Mouse (Mus musculus) gastrocnemius, postnatal 25 days (tissue): Measurements from ENCODE around the gene Specc1. TPM values are rescaled to one million over a fixed set of nuclear protein-coding genes. Genes with fewer than 3 reads are reported as not detected.

ENCODE experiments used
- DNase-seq: peaks from one replicate; pipeline ENCODE4 v3.0.0; 2022
- total RNA-seq, 2 experiments: library from RNA; stranded (reverse); gene quantifications; 1 replicate in 1 of 2; 2 replicates in 1 of 2; pipeline ENCODE4 v1.2.3; 2021

Specc1 gene
- total RNA-seq, 2 experiments from 2014 or later, result 1.9 to 2.8 TPM

DNA sequence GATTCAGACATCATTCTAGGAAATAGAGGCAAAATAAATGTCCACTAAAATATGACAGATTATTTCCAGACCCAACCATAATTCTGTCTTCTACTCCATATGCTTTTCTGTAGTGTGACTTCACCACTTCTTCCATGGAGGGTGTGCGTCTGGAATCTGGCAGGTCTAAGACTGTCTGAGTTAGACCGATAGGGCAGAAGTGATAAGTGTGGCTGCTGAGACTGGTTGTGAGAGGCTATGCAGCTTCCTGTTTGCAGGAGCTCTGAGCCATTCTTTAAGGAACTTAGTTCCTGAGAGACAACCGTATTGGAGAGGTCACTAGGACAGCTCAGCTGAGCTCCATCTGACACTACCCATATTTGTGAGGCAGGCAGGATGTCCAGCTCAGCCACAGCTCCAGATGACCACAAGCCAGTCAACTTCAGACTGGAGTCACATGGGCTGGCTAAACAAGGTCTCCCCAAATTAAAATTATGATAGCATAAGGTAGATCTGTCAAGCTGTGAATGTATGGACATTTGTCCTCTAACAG is 146.9 kb downstream of the Specc1 start:
- DNase-seq, result no peak

DNA sequence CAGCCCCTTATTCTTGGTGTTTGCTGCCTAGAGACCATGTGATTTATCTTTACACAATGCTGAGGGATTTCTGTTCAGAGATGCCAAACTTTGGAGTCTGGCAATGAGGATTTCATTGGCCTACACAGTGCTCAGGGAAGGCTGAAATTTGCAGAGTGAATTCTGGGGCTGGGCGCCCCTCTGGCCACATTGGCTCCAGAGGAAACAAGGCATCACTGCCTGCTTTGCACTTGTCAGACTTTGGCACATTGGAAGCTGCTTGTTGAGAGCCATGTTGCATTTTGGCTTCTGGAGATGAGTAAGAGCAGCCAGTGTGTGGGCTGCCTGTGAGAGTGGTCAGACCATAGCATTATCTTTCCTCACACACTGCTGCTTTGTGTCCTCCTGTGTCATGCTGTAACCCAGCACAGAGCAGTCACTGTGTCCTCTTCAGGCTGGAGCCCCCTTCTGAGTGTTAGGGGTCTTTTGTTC is 149.9 kb downstream of the Specc1 start:
- DNase-seq, result no peak

DNA sequence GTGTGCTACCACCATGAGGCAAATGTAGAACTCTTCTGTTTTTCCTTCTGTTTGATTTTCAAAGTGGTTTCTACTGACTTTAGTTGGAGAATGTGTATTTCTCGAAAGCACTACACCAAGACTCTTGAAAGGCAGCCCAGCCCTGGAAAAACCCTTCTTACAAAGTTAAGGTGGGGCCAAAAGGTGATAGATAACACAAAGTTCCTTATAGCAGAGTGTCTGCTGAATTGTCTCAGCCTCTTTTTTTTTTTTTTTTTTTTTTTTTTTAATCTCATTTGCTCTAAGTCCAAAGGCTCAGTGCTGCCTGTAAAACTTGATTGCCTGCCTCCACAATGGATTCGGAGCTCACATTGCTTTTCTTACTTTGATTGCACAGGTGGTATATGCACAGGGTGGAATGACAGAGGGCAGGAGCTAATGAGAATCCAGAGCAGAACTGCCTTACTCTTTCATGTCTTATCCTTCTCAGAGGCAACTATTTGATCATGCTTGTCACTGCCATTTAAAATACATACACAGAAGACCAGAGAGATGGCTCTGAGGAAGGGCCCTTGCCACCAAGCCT is 150.8 kb downstream of the Specc1 start:
- no peak for DNase-seq

DNA sequence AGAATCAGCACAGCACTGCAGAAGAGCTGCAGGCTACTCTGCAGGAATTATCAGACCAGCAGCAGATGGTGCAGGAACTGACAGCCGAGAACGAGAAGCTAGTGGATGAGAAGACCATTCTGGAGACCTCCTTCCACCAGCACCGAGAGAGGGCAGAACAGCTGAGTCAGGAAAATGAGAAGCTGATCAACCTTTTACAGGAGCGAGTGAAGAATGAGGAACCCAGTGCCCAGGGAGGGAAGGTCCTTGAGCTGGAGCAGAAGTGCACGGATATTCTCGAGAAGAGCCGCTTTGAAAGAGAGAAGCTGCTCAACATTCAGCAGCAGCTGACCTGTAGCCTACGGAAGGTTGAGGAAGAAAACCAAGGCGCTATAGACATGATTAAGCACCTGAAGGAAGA is 162.0 kb downstream of the Specc1 start:
- no peak for DNase-seq

DNA sequence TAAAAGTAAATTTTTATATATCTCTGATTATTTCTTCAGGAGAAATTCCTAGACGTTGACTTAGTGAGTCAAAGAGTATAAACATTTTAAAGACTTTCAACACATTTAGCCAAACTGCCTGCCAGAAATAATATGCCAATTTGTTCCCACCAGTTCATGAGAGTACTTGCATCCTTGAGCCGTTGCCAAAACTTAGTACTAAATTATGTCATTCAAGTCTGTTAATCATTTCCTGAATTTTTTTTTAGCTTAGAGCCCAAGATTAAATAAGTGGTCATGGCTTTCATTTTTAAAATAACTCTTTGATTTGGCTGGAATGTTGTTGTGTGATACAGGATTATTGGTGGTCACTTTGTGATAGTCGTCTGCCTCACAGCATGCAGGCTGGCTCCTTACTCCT is 163.3 kb downstream of the Specc1 start:
- DNase-seq, result no peak

DNA sequence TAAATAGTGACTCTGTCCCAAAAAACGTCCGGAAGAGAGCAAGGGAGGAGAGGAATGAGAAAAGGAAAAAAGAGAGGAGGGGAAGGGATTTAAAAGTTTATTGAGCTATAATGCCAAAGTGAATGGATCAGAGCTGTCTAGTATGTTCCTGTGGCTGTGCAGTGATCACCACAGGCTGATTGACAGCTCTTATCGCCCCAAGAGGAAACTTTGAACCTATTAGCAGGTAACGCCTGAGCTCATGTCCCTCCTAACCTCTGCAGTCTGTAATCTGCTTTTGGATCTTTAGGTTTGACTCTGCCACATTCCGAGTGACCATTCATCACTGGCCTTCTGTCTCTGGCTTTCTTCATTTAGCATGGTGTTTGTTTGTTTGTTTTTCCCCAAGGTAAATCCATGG is 164.8 kb downstream of the Specc1 start:
- DNase-seq, result no peak

DNA sequence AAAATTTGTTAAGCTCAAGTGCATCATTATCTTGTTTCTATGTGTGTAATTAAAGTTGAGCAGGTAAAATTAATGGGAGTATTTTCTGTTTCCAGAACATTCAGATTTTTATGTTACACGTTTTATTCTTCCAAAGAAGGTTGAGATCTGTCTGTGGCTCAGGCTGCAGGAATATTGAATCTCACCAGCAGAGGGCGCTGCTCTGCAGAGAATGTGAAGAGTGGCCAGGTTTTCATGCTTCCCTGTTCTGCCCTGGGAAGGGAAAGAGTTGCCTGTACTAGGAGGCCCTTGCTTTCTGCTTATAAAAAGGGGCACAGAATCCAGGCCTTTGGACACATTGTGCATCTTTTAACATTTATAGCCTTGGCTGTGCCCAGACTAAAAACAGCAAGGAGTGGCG is 171.1 kb downstream of the Specc1 start:
- DNase-seq, result peak; percentile 45

DNA sequence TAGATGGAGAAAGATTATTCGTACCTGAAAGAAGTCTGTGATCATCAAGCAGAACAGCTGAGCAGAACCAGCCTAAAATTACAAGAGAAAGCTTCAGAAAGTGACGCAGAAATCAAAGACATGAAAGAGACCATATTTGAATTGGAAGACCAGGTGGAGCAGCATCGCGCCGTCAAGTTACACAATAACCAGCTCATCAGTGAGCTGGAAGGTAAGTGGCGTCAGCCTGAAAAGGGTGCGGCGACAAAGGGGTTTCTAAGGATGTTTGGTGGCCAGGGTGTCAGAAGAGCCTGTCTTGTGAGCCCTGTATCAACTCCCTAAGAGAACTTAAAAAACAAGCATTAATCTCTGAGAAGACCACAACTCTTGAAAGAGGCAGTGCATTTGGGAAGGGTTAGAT is 171.6 kb downstream of the Specc1 start:
- DNase-seq, result no peak

DNA sequence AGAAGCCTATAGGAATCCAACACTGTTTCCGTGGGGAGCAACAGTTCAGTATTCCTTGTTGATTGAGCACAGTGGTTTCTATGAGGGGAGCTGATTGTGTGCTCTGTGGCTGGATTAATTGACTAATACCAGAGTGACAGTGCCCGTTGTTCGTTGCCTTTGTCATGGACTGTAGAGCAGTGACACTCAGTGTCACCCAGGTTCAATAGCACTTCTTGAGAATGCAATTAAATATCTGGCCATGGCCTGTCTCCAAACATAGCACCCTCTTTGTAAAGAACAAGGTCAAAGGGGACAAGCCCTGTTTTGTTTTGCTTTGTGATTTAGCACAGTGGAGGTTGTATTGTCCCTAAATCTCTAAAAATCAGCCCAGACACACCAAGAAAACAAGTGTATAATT is 173.6 kb downstream of the Specc1 start:
- DNase-seq, result no peak

DNA sequence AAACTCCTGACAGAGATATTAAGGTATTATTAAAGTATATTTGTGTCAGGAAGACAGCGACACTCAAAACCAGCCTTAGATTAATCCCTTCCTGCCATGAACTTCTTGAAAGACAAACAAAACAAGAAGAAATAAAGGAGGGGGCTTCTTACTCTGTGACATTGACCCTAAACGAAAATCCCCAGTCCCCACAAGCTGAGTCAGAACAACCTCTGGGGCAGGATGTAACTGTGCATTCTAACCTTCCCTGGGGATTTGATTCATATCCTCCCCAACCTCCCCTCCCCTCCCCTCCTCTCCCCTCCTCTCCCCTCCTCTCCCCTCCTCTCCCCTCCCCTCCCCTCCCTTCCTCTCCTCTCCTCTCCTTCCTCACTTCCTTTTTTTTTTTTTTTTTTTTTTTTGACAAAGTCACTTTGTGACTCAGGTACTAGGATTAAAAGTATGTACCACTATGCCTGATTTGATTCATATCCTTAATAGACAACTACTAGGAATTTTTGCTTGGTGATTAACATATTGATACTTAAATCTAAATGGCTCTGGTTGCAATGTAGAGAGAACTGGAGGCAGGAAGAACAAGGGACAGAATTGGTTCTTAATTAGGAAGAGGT is 174.2 kb downstream of the Specc1 start:
- DNase-seq, result no peak

DNA sequence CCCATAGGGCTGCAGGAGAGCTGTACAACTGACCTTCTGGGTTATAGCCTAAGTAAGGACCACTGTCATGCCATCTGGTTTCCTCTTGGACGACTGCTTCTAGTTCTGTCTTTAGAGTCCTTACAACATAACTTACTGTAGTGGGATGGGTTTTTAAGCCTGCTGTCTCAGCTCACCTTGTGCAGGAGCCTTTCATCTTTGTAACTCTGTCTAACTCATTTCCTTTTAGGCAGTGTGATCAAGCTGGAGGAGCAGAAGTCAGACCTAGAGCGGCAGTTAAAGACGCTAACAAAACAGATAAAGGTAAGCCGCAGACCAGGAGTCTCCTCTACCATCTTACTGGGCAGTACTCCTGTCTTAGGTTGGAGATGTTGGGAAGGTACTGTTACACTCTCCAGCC is 175.0 kb downstream of the Specc1 start:
- no peak for DNase-seq

DNA sequence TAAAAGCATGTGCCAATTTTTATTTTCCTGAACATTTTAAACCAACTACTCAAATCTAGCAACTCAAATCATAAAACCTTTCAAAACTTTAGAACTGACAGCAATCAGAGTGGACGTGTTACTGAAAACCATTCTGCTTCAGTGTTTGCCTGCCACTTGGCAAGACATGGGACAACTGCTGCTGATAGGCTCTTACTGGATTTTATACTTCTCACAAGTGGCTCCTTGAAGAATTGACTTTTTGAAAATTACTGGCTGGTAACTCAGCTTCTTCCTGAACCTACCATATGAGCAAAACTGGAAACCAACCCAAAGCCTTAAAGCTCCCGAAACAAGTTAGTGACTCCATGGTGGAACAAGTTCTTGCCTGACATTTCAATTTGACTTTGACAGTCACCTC is 177.6 kb downstream of the Specc1 start:
- DNase-seq, result no peak

DNA sequence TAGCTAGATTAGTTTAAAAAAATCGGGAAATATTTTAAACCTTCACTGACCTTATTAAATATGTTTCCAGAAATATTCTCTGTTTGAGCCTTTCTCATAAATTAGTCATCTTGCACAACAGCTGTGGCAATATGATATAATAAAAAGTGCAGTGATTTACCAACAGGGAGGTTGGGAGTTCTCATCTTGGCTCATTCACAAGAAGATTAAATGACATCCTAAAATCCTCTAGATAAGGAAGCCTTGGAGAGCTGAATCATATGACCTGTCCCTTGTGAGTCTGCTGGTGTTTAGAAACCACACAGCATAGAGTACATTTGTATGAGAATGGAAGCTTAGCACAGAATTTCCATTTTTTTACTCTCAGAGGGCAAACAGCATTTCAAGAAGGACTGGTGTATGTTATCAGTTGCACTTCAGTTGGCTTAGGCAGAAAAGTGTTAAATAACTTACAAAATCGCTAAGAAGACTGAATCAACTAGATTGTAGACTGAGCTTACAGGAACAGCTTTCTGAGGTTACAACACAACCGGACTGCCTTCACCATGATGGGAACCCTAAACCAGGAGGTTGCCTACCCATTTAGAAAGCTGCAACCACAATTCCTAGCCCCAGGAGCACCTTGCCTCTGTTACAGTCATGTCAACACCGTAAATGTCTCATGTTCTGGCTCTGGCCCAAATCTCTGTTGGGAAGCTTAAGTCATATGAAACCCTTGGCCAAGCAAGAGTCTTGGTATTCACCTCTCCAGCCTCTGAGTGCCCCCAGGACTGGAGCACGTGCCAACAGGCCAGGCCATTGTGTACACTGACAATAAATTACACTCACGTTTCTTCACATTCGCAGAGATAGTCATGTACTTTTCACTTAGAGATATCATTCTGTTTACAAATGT is 188.9 kb downstream of the Specc1 start:
- no peak for DNase-seq

DNA sequence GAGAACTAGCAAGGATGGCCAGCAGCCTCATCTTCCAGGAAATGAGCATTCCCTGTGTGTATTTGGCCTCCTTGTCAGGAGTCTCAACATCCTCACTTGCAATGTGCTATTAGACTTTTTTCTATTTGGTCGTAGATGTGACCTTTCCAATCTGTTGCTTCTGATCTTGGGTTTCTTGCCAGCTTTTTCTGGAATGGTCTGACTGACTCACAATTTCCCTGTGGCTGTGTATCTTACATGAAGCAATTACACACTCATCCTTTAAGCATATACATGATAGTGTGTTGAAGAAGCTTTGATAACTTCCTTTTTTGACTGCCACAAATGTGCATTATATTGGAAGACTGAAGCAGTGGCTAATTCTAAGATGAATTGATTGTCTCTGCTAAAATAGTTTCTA is 190.1 kb downstream of the Specc1 start:
- DNase-seq, result no peak

DNA sequence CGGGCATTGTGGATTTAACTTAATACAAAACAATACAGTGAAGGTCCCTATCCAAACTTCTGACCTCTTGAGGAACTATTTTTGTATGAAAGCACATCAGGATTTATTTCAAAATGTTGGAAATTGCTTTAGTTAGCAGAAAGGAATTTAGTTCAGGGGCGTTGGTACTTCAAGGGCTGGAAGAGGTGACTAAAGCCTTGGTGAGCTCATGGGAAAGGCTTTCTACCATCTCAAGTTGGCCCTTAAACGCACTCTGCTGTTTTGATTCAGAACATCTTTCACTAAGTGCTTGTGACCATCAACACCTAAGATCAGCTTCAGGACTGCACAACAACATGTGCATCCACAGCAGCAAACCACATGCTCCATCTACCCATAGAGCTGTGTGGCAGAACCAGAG is 191.5 kb downstream of the Specc1 start:
- DNase-seq, result no peak

DNA sequence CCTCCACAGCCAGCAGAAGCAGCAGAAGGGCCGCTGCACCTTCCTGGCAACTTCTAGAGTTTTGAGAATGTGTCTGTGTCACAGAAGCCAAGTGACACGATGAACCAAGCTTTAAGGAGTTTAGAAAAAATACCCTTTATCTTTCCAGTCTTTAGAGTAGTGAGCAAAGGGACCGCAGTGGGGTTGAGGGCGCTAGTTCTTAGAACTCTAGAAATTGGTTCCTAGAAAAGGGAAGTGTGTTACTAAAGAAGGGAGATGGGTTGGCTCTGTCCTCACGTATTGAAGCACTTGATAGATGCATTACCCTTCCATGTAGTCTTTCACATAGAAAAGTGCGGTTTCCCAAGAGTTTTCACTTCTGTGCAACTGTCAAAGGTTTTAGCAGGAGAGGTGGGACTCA is 191.9 kb downstream of the Specc1 start:
- no peak for DNase-seq

DNA sequence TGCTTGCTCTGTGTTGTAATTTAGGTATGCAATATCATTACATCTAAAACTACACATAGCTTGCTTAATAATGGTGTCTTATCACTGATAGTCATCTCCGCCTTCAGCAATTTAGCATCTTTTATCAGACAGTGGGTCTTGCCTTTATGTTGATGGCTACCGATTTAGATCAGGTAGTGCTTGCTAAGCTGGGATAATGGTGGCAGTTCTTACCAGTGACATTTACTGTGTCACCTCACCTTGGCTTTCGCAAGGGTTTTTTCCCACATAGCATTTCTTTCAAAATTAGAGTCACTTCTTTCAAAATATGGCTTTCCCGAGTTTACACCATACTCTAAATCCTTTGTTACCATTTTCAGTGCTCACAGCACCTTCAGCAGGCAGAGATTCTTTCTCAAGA is 196.5 kb downstream of the Specc1 start:
- DNase-seq, result no peak

DNA sequence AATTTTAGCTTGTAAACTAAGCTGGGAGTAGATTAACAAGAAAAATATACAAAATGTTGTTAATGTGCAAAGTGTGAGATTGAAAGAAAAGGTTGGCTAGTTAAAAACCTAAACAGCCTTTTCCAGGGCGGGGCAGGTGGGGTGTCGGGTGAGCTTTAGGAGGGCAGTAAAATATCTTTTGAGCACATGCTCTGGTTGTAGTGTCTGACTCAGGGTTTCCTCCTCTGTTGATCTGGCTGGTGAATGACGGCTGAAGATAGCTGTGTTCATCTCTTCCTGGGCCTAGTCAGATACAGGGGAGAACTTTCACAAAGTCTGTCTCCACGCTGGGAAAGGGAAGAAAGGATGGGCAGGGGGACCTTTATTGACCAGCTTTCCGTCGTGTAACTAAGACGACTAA is 203.2 kb downstream of the Specc1 start:
- no peak for DNase-seq

DNA sequence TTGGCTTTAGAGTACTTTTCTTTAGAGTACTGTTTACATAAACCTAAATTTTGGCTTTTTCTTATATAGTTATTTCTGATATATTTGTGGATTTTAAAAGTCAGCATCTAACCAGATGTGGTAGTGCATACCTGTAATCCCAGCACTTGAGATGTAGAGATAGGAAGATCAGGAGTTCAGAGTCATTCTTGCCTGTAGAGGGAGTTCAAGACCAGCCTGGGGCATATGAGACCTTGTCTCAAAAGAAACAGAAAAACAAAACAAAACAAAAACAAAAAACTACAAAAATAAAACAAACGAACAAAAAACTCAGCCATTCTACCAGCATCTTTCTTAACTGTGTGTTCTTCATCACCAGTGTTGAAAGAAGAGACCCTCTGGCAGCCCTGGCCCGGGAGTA is 204.9 kb downstream of the Specc1 start:
- DNase-seq, result no peak

DNA sequence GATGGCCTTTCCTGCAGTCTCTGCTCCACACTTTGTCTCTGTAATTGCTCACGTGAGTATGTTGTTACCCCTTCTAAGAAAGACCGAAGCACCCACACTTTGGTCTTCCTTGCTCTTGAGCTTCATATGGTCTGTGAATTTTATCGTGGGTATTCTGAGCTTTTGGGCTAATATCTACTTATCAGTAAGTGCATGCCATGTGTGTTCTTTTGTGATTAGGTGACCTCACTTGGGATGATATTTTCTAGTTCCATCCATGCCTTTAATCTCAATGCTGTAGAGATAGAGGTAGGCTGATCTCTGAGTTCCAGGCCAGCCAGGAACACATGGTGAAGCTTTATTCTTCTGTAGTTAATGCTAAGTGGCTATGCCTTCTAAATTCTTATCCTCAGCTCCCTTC is 207.8 kb downstream of the Specc1 start:
- DNase-seq, result no peak

DNA sequence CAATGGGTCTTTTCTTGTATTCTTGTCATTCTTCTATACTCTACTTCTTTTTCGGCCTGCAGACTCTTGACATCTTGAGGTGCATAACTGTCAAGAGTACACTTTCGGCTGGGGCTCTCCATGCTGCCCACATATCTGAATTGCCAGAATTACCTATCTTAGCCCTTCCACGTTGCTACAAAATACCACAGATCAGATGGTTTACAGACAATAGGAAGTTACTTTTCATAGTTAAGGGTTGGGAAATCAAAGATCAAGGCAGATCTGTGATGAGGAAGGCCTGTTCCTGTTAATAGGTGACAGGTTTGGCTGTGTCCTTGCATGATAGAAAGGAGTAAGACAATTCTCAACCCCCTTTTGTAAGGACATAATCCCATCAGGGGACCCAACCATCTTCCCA is 209.9 kb downstream of the Specc1 start:
- DNase-seq, result no peak

DNA sequence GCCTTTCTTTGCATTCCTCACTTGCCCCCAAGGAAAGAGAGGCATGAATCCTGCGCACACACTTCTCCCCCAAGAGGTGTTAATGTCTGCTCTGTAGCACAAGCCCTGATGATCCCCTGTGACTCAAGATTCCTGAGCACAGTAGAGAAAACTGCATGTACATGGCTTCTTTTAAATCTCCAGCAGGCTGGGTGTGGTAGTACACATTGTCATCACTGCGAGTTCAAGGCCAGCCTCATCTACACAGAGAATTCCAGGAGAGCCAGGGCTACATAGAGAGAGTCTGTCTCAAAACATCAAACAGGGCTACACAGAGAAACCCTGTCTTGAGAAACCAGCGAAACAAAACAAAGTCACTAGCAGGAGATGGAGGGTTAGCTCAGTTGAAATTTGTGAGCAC is 211.6 kb downstream of the Specc1 start:
- no peak for DNase-seq

DNA sequence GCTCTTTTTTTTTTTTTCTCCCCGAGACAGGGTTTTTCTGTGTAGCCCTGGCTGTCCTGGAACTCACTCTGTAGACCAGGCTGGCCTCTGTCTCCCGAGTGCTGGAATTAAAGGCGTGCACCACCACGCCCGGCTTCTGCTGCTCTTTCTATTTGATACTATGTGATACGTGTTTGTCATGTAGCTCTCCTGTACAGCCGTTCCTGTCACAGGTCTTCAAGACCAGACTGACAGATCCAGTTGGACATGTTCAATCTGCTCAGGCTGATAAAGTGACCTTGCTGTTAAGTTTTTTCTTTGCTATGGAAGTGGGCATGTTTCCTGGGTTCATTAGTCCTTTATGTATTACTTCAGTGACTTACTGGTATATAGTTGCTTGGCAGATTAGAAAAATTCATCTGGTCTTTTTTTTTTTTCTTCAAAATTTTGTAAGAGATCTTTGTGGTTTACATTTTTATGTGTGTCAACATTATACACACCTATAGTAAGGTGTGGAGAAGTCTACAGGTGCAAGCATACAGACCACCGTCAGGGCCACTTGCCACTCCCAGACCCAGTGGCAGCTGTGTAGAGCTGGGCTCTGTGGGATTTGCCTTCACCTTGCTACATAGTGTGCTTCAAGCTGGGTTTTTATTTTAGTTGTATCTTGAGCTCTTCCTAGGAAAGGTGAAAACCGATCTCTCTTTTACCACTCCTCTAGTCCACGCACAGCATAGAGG is 221.0 kb downstream of the Specc1 start:
- no peak for DNase-seq
